Mouse (Mus musculus) spleen, postnatal 36 days (tissue): ENCODE results near the gene Scrg1.
"Not testable (repeated sequence)": the region's sequence is repeated elsewhere in the genome, so short reads cannot be mapped to it uniquely, and the experiment has no call there.

Experiments
- DNase-seq, 2 experiments: peaks; one replicate each; pipeline ENCODE4 v3.0.0; 2022; ENCODE audit warnings: low spot score in 2 of 2, mixed read lengths in 1 of 2

The Scrg1 gene

GRCm38 (mm10) chr8:57508657-57509056 lies 52.9 kb downstream of the Scrg1 start:
- no peak for DNase-seq

- peak in 1 of 2 experiments; percentile 35 for DNase-seq
These were observed 55.1 kb downstream of the Scrg1 start for GRCm38 (mm10) chr8:57510791-57511315.

- peak; percentile 99 to 100 for DNase-seq
These were observed 55.8 kb downstream of the Scrg1 start, which contains the start of gene Hmgb2 for GRCm38 (mm10) chr8:57511316-57512118. Gene Hmgb2, plus strand, starts transcription at chr8:57511907.

GRCm38 (mm10) chr8:57512141-57513056 lies 56.7 kb downstream of the Scrg1 start:
- peak; percentile 11 to 28 for DNase-seq

- DNase-seq, result not testable (repeated sequence)
These were observed 57.5 kb downstream of the Scrg1 start for GRCm38 (mm10) chr8:57513178-57513661.

GRCm38 (mm10) chr8:57516685-57517084 lies 61.0 kb downstream of the Scrg1 start:
- DNase-seq, result not testable (repeated sequence)

GRCm38 (mm10) chr8:57517723-57518122 lies 62.0 kb downstream of the Scrg1 start:
- no peak for DNase-seq

GRCm38 (mm10) chr8:57520186-57520786 lies 64.6 kb downstream of the Scrg1 start:
- DNase-seq, result no peak
